Mouse (Mus musculus): ENCODE results near the gene Zfp804b.

GRCm38 (mm10) chr5:6769357-6769892 is 575.1 kb downstream of the Zfp804b start:
- TF ChIP-seq POLR2A (IDR thresholded peaks at IDR 0.05; ENCODE audit: low read depth, low read length) (no peak), CTCF (conservative IDR thresholded peaks at IDR 0.05; ENCODE audit: insufficient read depth, insufficient read length, low read depth, low read length) (no peak)
